8 mouse cellular contexts compared by ENCODE assay signal in the genomic region with DNA sequence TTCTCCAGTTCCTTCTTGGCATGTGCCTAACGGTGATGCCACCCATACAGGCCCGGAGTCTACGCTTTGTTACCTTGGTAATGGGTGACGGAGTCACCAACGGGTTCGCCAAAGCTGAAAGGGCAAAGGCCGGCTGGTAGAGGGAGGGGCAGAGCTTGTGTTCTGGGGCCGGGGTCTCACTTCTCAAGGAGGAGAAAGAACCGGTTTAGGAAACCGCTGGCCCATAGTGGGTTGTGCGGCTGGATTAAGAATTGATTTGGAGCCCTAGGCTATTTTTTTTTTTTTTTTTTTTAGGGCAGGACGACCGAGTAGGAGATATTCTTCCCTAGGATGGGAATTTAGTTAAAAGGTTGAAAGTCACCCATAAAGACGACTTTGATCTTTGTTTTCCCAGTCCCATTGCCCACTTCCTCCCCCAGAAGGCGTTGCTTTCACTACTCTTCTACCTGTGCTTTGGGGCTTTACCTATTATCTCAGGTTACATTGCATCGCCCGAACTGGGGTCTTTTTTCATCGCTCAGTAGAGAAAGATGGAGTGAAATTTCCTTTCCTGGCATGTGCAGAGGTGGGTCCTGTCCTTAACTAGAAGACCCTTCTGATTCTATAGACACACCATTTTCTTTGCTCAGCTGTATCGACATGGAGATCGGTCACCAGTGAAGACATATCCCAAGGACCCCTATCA. TPM values are rescaled to one million over a fixed set of nuclear protein-coding genes. Genes with fewer than 3 reads are reported as not detected.
DNase-seq lines count a peak whose midpoint lies in the region; ATAC-seq and TF ChIP-seq lines count a peak whose summit lies in the region.

No protein-coding gene starts in this region.

- ATAC-seq in hindbrain, embryonic 13.5 days (ENCODE audit: low FRiP score): peak; percentile 75; the same call in 1 of the 2 replicates
- 0 out of 2 replicates have a peak, but pooled peaks have one; percentile 2 for ATAC-seq in midbrain, embryonic 13.5 days

- H3K9ac ChIP-seq in hindbrain, embryonic 13.5 days: peak overlapping the region; percentile 91
- H3K9ac ChIP-seq in midbrain, embryonic 13.5 days (replicated peaks): peak overlapping the region; percentile 80

- DNase-seq in kidney, adult 9 months: peak; percentile 20
- DNase-seq in kidney, postnatal 10 days: no peak
- DNase-seq in urinary bladder, postnatal 10 days (ENCODE audit: low spot score): no peak
- no peak for DNase-seq in gastrocnemius, postnatal 25 days
- no peak for DNase-seq in ovary, adult 18-20 months (ENCODE audit: low spot score)

- no peak for TF ChIP-seq POLR2A in bone marrow, adult 2 months (IDR thresholded peaks at IDR 0.05; ENCODE audit: borderline replicate concordance, control insufficient read depth, low read depth, low read length)

- peak overlapping the region; percentile 30; the same call in 1 of the 2 replicates for H3K27ac ChIP-seq in bone marrow, adult 2 months (ENCODE audit: control insufficient read depth, insufficient read depth, low read depth, low read length, poor library complexity)
- H3K27ac ChIP-seq in hindbrain, embryonic 13.5 days: peak overlapping the region; percentile 94
- peak overlapping the region; percentile 90 for H3K27ac ChIP-seq in midbrain, embryonic 13.5 days

- H3K4me3 ChIP-seq in bone marrow, adult 2 months (replicated peaks; ENCODE audit: control insufficient read depth, low read depth, low read length): peak overlapping the region; percentile 95
- H3K4me3 ChIP-seq in hindbrain, embryonic 13.5 days: peak overlapping the region; percentile 79
- peak overlapping the region; percentile 65 for H3K4me3 ChIP-seq in midbrain, embryonic 13.5 days (replicated peaks)

- peak overlapping the region; percentile 86 for H3K4me2 ChIP-seq in hindbrain, embryonic 13.5 days
- H3K4me2 ChIP-seq in midbrain, embryonic 13.5 days (replicated peaks): peak overlapping the region; percentile 69

- no peaks in the 10 kb centered on the region for H3K9me3 ChIP-seq in hindbrain, embryonic 13.5 days
- H3K9me3 ChIP-seq in midbrain, embryonic 13.5 days: no peaks in the 10 kb centered on the region

- WGBS in bone marrow, adult 2 months: 15% methylated on average over 20 of the region's 20 CpGs
- WGBS in hindbrain, embryonic 13.5 days: 14% methylated on average over 20 of the region's 20 CpGs
- WGBS in midbrain, embryonic 13.5 days: 15% methylated on average over 20 of the region's 20 CpGs

- peaks cover 4% of the 10 kb centered on the region; the same call in 1 of the 2 replicates for H3K4me1 ChIP-seq in bone marrow, adult 2 months (ENCODE audit: control insufficient read depth, insufficient read depth, low read length)
- H3K4me1 ChIP-seq in hindbrain, embryonic 13.5 days (replicated peaks): peaks cover 31% of the 10 kb centered on the region
- H3K4me1 ChIP-seq in midbrain, embryonic 13.5 days (replicated peaks): peaks cover 25% of the 10 kb centered on the region

- peaks cover 35% of the 10 kb centered on the region for H3K36me3 ChIP-seq in hindbrain, embryonic 13.5 days
- H3K36me3 ChIP-seq in midbrain, embryonic 13.5 days: peaks cover 29% of the 10 kb centered on the region

- TF ChIP-seq CTCF in bone marrow, adult 2 months (IDR thresholded peaks at IDR 0.05; ENCODE audit: control insufficient read depth, insufficient read depth, low read length): no peak

- no peaks in the 10 kb centered on the region for H3K27me3 ChIP-seq in hindbrain, embryonic 13.5 days
- no peaks in the 10 kb centered on the region for H3K27me3 ChIP-seq in midbrain, embryonic 13.5 days

RNA-seq across cellular contexts. Expression of gene Acp2, which starts 0.4 kb away (rescaled TPM):
- polyA plus RNA-seq in bone marrow, adult 2 months (2011; ENCODE audit: insufficient read depth, insufficient read length, low replicate concordance, missing spikeins): 5.8 and 11.9 TPM in 2 replicates
- polyA plus RNA-seq in hindbrain, embryonic 13.5 days (2015; fragmentation: Nextera tagmentation; extraction: Ambion mirVana): 38.0 and 41.3 TPM in 2 replicates
- polyA plus RNA-seq in midbrain, embryonic 13.5 days (2015; fragmentation: Nextera tagmentation; extraction: Ambion mirVana): 38.3 and 42.7 TPM in 2 replicates
- 10 to 100 TPM; 11.7 to 12.6 TPM for total RNA-seq in gastrocnemius, postnatal 25 days (2021)

RNA-seq across cellular contexts. Expression of gene Nr1h3, which starts 0.5 kb away (rescaled TPM):
- 11.0 and 14.0 TPM in 2 replicates for polyA plus RNA-seq in bone marrow, adult 2 months (2011; ENCODE audit: insufficient read depth, insufficient read length, low replicate concordance, missing spikeins)
- polyA plus RNA-seq in hindbrain, embryonic 13.5 days (2015; fragmentation: Nextera tagmentation; extraction: Ambion mirVana): 1.7 and 1.8 TPM in 2 replicates
- polyA plus RNA-seq in midbrain, embryonic 13.5 days (2015; fragmentation: Nextera tagmentation; extraction: Ambion mirVana): 1.6 and 2.1 TPM in 2 replicates
- 10 to 100 TPM; 15.6 to 16.7 TPM for total RNA-seq in gastrocnemius, postnatal 25 days (2021)

RNA-seq across cellular contexts. Expression of gene Madd, which starts 19.5 kb away (rescaled TPM):
- polyA plus RNA-seq in bone marrow, adult 2 months (2011; ENCODE audit: insufficient read depth, insufficient read length, low replicate concordance, missing spikeins): 20.5 and 44.4 TPM in 2 replicates
- polyA plus RNA-seq in hindbrain, embryonic 13.5 days (2015; fragmentation: Nextera tagmentation; extraction: Ambion mirVana): 56.7 and 59.2 TPM in 2 replicates
- 56.0 and 58.0 TPM in 2 replicates for polyA plus RNA-seq in midbrain, embryonic 13.5 days (2015; fragmentation: Nextera tagmentation; extraction: Ambion mirVana)
- total RNA-seq in gastrocnemius, postnatal 25 days (2021): 1 to 10 TPM; 3.6 to 3.9 TPM

RNA-seq across cellular contexts. Expression of gene Ddb2, which starts 33.7 kb away (rescaled TPM):
- polyA plus RNA-seq in bone marrow, adult 2 months (2011; ENCODE audit: insufficient read depth, insufficient read length, low replicate concordance, missing spikeins): 14.4 and 32.4 TPM in 2 replicates
- 14.1 and 15.2 TPM in 2 replicates for polyA plus RNA-seq in hindbrain, embryonic 13.5 days (2015; fragmentation: Nextera tagmentation; extraction: Ambion mirVana)
- polyA plus RNA-seq in midbrain, embryonic 13.5 days (2015; fragmentation: Nextera tagmentation; extraction: Ambion mirVana): 15.1 TPM in 2 replicates
- 1 to 10 TPM; 2.2 to 2.6 TPM for total RNA-seq in gastrocnemius, postnatal 25 days (2021)

RNA-seq across cellular contexts. Expression of gene Pacsin3, which starts 52.6 kb away (rescaled TPM):
- 2.6 and 6.7 TPM in 2 replicates for polyA plus RNA-seq in bone marrow, adult 2 months (2011; ENCODE audit: insufficient read depth, insufficient read length, low replicate concordance, missing spikeins)
- 12.8 and 14.5 TPM in 2 replicates for polyA plus RNA-seq in hindbrain, embryonic 13.5 days (2015; fragmentation: Nextera tagmentation; extraction: Ambion mirVana)
- polyA plus RNA-seq in midbrain, embryonic 13.5 days (2015; fragmentation: Nextera tagmentation; extraction: Ambion mirVana): 15.6 and 16.2 TPM in 2 replicates
- total RNA-seq in gastrocnemius, postnatal 25 days (2021): 100 to 1,000 TPM; 265 to 364 TPM

Comparison
In these comparisons a context has a peak if more than half of its experiments do, and no peak if none do; other contexts are left out.
1. H3K27ac ChIP-seq: peak in every context shown above with its lines; median percentile 94 in hindbrain, embryonic 13.5 days; 90 in midbrain, embryonic 13.5 days; 30 in bone marrow, adult 2 months.